9 mouse cellular contexts compared by ENCODE assay signal in the genomic region with DNA sequence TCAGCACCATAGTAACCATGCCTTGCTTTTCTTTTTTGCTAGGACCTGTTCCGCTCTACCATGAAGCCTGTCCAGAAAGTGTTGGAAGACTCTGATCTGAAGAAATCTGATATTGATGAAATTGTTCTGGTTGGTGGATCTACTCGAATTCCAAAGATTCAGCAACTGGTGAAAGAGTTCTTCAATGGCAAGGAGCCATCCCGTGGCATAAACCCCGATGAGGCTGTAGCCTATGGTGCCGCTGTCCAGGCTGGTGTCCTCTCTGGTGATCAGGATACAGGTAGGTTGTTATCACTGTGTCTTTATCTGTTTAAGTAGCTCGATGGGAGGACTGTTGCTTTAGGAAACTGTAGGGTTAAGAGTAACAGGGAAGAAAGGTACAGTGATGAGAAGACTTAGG. TPM values are rescaled to one million over a fixed set of nuclear protein-coding genes. Genes with fewer than 3 reads are reported as not detected.
A peak's percentile ranks its signal among the peaks of the same experiment; 100 is the strongest.
DNase-seq lines count a peak whose midpoint lies in the region; ATAC-seq and TF ChIP-seq lines count a peak whose summit lies in the region.
"Had no signal": no experiment of that assay in that cellular context is flagged by ENCODE, and none has a peak within 500 bp of the region (broad histone marks: within the 10 kb centered on the region; RNA-seq: fewer than 3 reads in every experiment).

No protein-coding gene starts in this region.

- H3K27ac ChIP-seq in heart, embryonic 10.5 days, result no peak overlapping the region
- H3K27ac ChIP-seq in MEL (ENCODE audit: control insufficient read depth, low read depth, low read length) (no peak overlapping the region), macrophage (no peak overlapping the region)
- no peak overlapping the region for H3K27ac ChIP-seq in hindbrain, embryonic 11.5 days (ENCODE audit: low read depth, low read length)

- no peak for ATAC-seq in hindbrain, embryonic 11.5 days (ENCODE audit: low FRiP score)

- H3K4me2 ChIP-seq in hindbrain, embryonic 11.5 days (replicated peaks; ENCODE audit: low read depth, low read length), result peak overlapping the region; percentile 67

- no peak for DNase-seq in heart, embryonic 10.5 days (ENCODE audit: low spot score)
- DNase-seq in heart, postnatal 36 days, result no peak
- peak; percentile 48 for DNase-seq in MEL (ENCODE audit: low read depth, low spot score)
- DNase-seq in hindbrain, embryonic 11.5 days (ENCODE audit: low spot score), result no peak
- no peak for DNase-seq in lung, adult 2 months
- no peak for DNase-seq in adrenal gland, adult 2 months
- no peak for DNase-seq in gastrocnemius, postnatal 36 days

- H3K9me3 ChIP-seq in heart, embryonic 10.5 days, result no peaks in the 10 kb centered on the region
- no peaks in the 10 kb centered on the region for H3K9me3 ChIP-seq in MEL (replicated peaks; ENCODE audit: insufficient read depth, low read length)
- no peaks in the 10 kb centered on the region for H3K9me3 ChIP-seq in hindbrain, embryonic 11.5 days (ENCODE audit: control insufficient read depth, low read length)

- H3K79me2 ChIP-seq in MEL (ENCODE audit: control insufficient read depth, insufficient read depth, low read length, poor library complexity) (peaks cover 63% of the 10 kb centered on the region), macrophage (ENCODE audit: inconsistent target) (peaks cover 88% of the 10 kb centered on the region)

- peak overlapping the region; percentile 80 for H3K9ac ChIP-seq in MEL (ENCODE audit: control insufficient read depth, low read depth, low read length, poor library complexity, severe bottlenecking)
- no peak overlapping the region for H3K9ac ChIP-seq in hindbrain, embryonic 11.5 days (ENCODE audit: low read depth, low read length)

- H3K36me3 ChIP-seq in heart, embryonic 10.5 days, result peaks cover 71% of the 10 kb centered on the region
- H3K36me3 ChIP-seq in MEL (ENCODE audit: control insufficient read depth in 1 of 2, insufficient read depth in 2 of 2, low read length in 2 of 2) (peaks cover 43 to 52% of the 10 kb centered on the region in 2 experiments), macrophage (ENCODE audit: inconsistent target) (peaks cover 42% of the 10 kb centered on the region)
- peaks cover 24% of the 10 kb centered on the region for H3K36me3 ChIP-seq in hindbrain, embryonic 11.5 days (ENCODE audit: control insufficient read depth, insufficient read depth, low read length)

- TF ChIP-seq RAD21 in MEL (IDR thresholded peaks at IDR 0.05; ENCODE audit: low read depth, low read length), result no peak

- intact Hi-C loops in heart, postnatal 36 days (cut with DNase I), result no loop called here
- intact Hi-C loops in gastrocnemius, postnatal 36 days (cut with DNase I), result no loop called here

- TF ChIP-seq POLR2A in MEL (IDR thresholded peaks at IDR 0.05; ENCODE audit: control insufficient read depth in 1 of 2, insufficient read depth in 1 of 2, low read depth in 1 of 2, low read length in 2 of 2, poor library complexity in 1 of 2), result no peak
- no peak for TF ChIP-seq POLR2A in lung, adult 2 months (IDR thresholded peaks at IDR 0.05; ENCODE audit: borderline replicate concordance, extremely low read depth, low read depth, low read length)

- peaks cover 32% of the 10 kb centered on the region for H3K4me1 ChIP-seq in heart, embryonic 10.5 days
- peaks cover 2 to 18% of the 10 kb centered on the region in 2 experiments for H3K4me1 ChIP-seq in MEL (ENCODE audit: control insufficient read depth in 1 of 2, insufficient read depth in 2 of 2, low read length in 2 of 2)
- H3K4me1 ChIP-seq in hindbrain, embryonic 11.5 days (replicated peaks; ENCODE audit: control insufficient read depth, insufficient read depth, low read length), result peaks cover 23% of the 10 kb centered on the region
- peaks cover 24% of the 10 kb centered on the region for H3K4me1 ChIP-seq in lung, adult 2 months (ENCODE audit: control insufficient read depth, insufficient read depth, low read length)

- H3K27me3 ChIP-seq in heart, embryonic 10.5 days (ENCODE audit: insufficient read depth, poor library complexity, severe bottlenecking), result no peaks in the 10 kb centered on the region
- no peaks in the 10 kb centered on the region for H3K27me3 ChIP-seq in MEL (ENCODE audit: control insufficient read depth in 1 of 2, insufficient read depth in 2 of 2, low read length in 2 of 2)
- H3K27me3 ChIP-seq in hindbrain, embryonic 11.5 days (ENCODE audit: control insufficient read depth, insufficient read depth, low read length), result no peaks in the 10 kb centered on the region

- WGBS in heart, embryonic 10.5 days, result 83% methylated on average over 6 of the region's 6 CpGs
- WGBS in hindbrain, embryonic 11.5 days, result 93% methylated on average over 6 of the region's 6 CpGs
- WGBS in macrophage (ENCODE audit: missing documents), result 90% methylated on average over 6 of the region's 6 CpGs
- 70% methylated on average over 6 of the region's 6 CpGs for WGBS in lung, adult 2 months

- TF ChIP-seq CTCF in MEL (IDR thresholded peaks at IDR 0.05 in 2 of 3, conservative IDR thresholded peaks at IDR 0.05 in 1 of 3; ENCODE audit: control insufficient read depth in 1 of 3, insufficient read depth in 1 of 3, low read depth in 2 of 3, low read length in 3 of 3, poor library complexity in 1 of 3, severe bottlenecking in 1 of 3), result no peak
- TF ChIP-seq CTCF in lung, adult 2 months (IDR thresholded peaks at IDR 0.05; ENCODE audit: insufficient read depth, low read length), result no peak

- no peak for TF ChIP-seq EP300 in MEL (IDR thresholded peaks at IDR 0.05; ENCODE audit: low read depth in 1 of 2, low read length in 2 of 2)

- peak overlapping the region; percentile 100 for H3K4me3 ChIP-seq in heart, embryonic 10.5 days
- peak overlapping the region; percentile 68 to 92 for H3K4me3 ChIP-seq in MEL (ENCODE audit: control insufficient read depth in 1 of 2, insufficient read depth in 1 of 2, low read depth in 2 of 2, low read length in 2 of 2)
- peak overlapping the region; percentile 95 for H3K4me3 ChIP-seq in hindbrain, embryonic 11.5 days (ENCODE audit: low read depth, low read length)
- H3K4me3 ChIP-seq in macrophage (ENCODE audit: inconsistent target), result peak overlapping the region; percentile 81
- H3K4me3 ChIP-seq in lung, adult 2 months (replicated peaks; ENCODE audit: extremely low read depth, low read depth, low read length), result no peak overlapping the region

RNA-seq across cellular contexts. Expression of gene Hspa5, which starts 2.7 kb away (rescaled TPM):
- polyA plus RNA-seq in heart, embryonic 10.5 days (2016; fragmentation: Nextera tagmentation; extraction: Ambion mirVana), result 1,119 and 1,337 TPM in 2 replicates
- 100 to 1,000 TPM; 565 to 705 TPM for total RNA-seq in heart, postnatal 36 days (2021)
- total RNA-seq in MEL (2012; rRNA removed), result 914 and 1,250 TPM in 2 replicates
- polyA plus RNA-seq in MEL (2012; ENCODE audit: insufficient read depth in 1 of 2, insufficient read length in 2 of 2, low read depth in 1 of 2, low replicate concordance in 2 of 2, missing spikeins in 1 of 2), result 100 to 1,000 TPM; 147 to 649 TPM
- polyA plus RNA-seq in hindbrain, embryonic 11.5 days (2014; fragmentation: Nextera tagmentation; extraction: Ambion mirVana), result 838 and 881 TPM in 2 replicates
- 100 to 1,000 TPM; 145 to 507 (median 206) TPM for total RNA-seq in macrophage (2018; cell fraction: chromatin; rRNA removed)
- 1,000 to 10,000 TPM in 1 of 26 experiments, 100 to 1,000 TPM in 25; 539 to 1,020 (median 712) TPM for total RNA-seq in macrophage (2018; cell fraction: cytosol; rRNA removed)
- 1,000 to 10,000 TPM in 11 of 26 experiments, 100 to 1,000 TPM in 15; 336 to 1,447 (median 962) TPM for total RNA-seq in macrophage (2018; cell fraction: nucleus; rRNA removed)
- polyA plus RNA-seq in macrophage (2018), result 730 to 822 TPM (median 759 TPM) in 3 replicates
- polyA plus RNA-seq in lung, adult 2 months (2012; rRNA removed), result 463 and 672 TPM in 2 replicates
- total RNA-seq in adrenal gland, adult 2 months (2021), result 100 to 1,000 TPM; 501 to 605 TPM
- polyA plus RNA-seq in adrenal gland, adult 2 months (2012; rRNA removed), result 869 and 995 TPM in 2 replicates
- 100 to 1,000 TPM; 168 to 180 TPM for total RNA-seq in gastrocnemius, postnatal 36 days (2021)

RNA-seq across cellular contexts. Expression of gene Gapvd1, which starts 19.5 kb away (rescaled TPM):
- polyA plus RNA-seq in heart, embryonic 10.5 days (2016; fragmentation: Nextera tagmentation; extraction: Ambion mirVana), result 63.7 and 80.0 TPM in 2 replicates
- 10 to 100 TPM; 37.5 to 41.5 TPM for total RNA-seq in heart, postnatal 36 days (2021)
- 62.4 and 65.0 TPM in 2 replicates for total RNA-seq in MEL (2012; rRNA removed)
- 100 to 1,000 TPM in 1 of 2 experiments, 10 to 100 TPM in 1; 96.7 to 174 TPM for polyA plus RNA-seq in MEL (2012; ENCODE audit: insufficient read depth in 1 of 2, insufficient read length in 2 of 2, low read depth in 1 of 2, low replicate concordance in 2 of 2, missing spikeins in 1 of 2)
- polyA plus RNA-seq in hindbrain, embryonic 11.5 days (2014; fragmentation: Nextera tagmentation; extraction: Ambion mirVana), result 94.0 and 108 TPM in 2 replicates
- total RNA-seq in macrophage (2018; cell fraction: chromatin; rRNA removed), result 100 to 1,000 TPM; 348 to 736 (median 497) TPM
- total RNA-seq in macrophage (2018; cell fraction: cytosol; rRNA removed), result 100 to 1,000 TPM in 7 of 26 experiments, 10 to 100 TPM in 19; 48.5 to 127 (median 83.7) TPM
- total RNA-seq in macrophage (2018; cell fraction: nucleus; rRNA removed), result 100 to 1,000 TPM; 177 to 358 (median 238) TPM
- 64.6 to 87.4 TPM (median 66.7 TPM) in 3 replicates for polyA plus RNA-seq in macrophage (2018)
- polyA plus RNA-seq in lung, adult 2 months (2012; rRNA removed), result 16.7 and 20.3 TPM in 2 replicates
- total RNA-seq in adrenal gland, adult 2 months (2021), result 10 to 100 TPM; 47.7 to 64.7 TPM
- polyA plus RNA-seq in adrenal gland, adult 2 months (2012; rRNA removed), result 7.6 and 9.1 TPM in 2 replicates
- total RNA-seq in gastrocnemius, postnatal 36 days (2021), result 10 to 100 TPM; 28.7 to 34.7 TPM

RNA-seq across cellular contexts. Expression of gene Rabepk, which starts 25.2 kb away (rescaled TPM):
- polyA plus RNA-seq in heart, embryonic 10.5 days (2016; fragmentation: Nextera tagmentation; extraction: Ambion mirVana), result 39.3 and 40.2 TPM in 2 replicates
- 10 to 100 TPM; 12.2 to 14.2 TPM for total RNA-seq in heart, postnatal 36 days (2021)
- 47.1 and 51.2 TPM in 2 replicates for total RNA-seq in MEL (2012; rRNA removed)
- polyA plus RNA-seq in MEL (2012; ENCODE audit: insufficient read depth in 1 of 2, insufficient read length in 2 of 2, low read depth in 1 of 2, low replicate concordance in 2 of 2, missing spikeins in 1 of 2) (10 to 100 TPM in 1 of 2 experiments, not detected in 1; 85.3 TPM), macrophage (2018) (8.1 to 15.9 TPM (median 9.0 TPM) in 3 replicates)
- polyA plus RNA-seq in hindbrain, embryonic 11.5 days (2014; fragmentation: Nextera tagmentation; extraction: Ambion mirVana), result 33.2 and 36.0 TPM in 2 replicates
- 10 to 100 TPM in 10 of 26 experiments, 1 to 10 TPM in 15, under 1 TPM in 1; 0.86 to 15.8 (median 8.1) TPM for total RNA-seq in macrophage (2018; cell fraction: chromatin; rRNA removed)
- total RNA-seq in macrophage (2018; cell fraction: cytosol; rRNA removed), result 10 to 100 TPM in 14 of 26 experiments, 1 to 10 TPM in 12; 4.8 to 15.9 (median 10.4) TPM
- 10 to 100 TPM in 3 of 26 experiments, 1 to 10 TPM in 23; 1.2 to 13.3 (median 5.7) TPM for total RNA-seq in macrophage (2018; cell fraction: nucleus; rRNA removed)
- 18.8 and 24.4 TPM in 2 replicates for polyA plus RNA-seq in lung, adult 2 months (2012; rRNA removed)
- total RNA-seq in adrenal gland, adult 2 months (2021), result 10 to 100 TPM; 25.0 to 28.3 TPM
- 27.1 and 32.6 TPM in 2 replicates for polyA plus RNA-seq in adrenal gland, adult 2 months (2012; rRNA removed)
- total RNA-seq in gastrocnemius, postnatal 36 days (2021), result 1 to 10 TPM; 7.5 to 8.6 TPM

RNA-seq across cellular contexts. Expression of gene Fbxw2, which starts 51.6 kb away (rescaled TPM):
- 60.1 and 74.5 TPM in 2 replicates for polyA plus RNA-seq in heart, embryonic 10.5 days (2016; fragmentation: Nextera tagmentation; extraction: Ambion mirVana)
- 10 to 100 TPM; 50.4 to 55.3 TPM for total RNA-seq in heart, postnatal 36 days (2021)
- 40.2 and 43.7 TPM in 2 replicates for total RNA-seq in MEL (2012; rRNA removed)
- polyA plus RNA-seq in MEL (2012; ENCODE audit: insufficient read depth in 1 of 2, insufficient read length in 2 of 2, low read depth in 1 of 2, low replicate concordance in 2 of 2, missing spikeins in 1 of 2) (100 to 1,000 TPM in 1 of 2 experiments, 10 to 100 TPM in 1; 49.7 to 101 TPM), macrophage (2018) (50.4 to 70.6 TPM (median 53.7 TPM) in 3 replicates)
- 63.5 and 65.6 TPM in 2 replicates for polyA plus RNA-seq in hindbrain, embryonic 11.5 days (2014; fragmentation: Nextera tagmentation; extraction: Ambion mirVana)
- 100 to 1,000 TPM in 18 of 26 experiments, 10 to 100 TPM in 8; 69.7 to 144 (median 110) TPM for total RNA-seq in macrophage (2018; cell fraction: chromatin; rRNA removed)
- total RNA-seq in macrophage (2018; cell fraction: cytosol; rRNA removed), result 10 to 100 TPM; 42.0 to 57.8 (median 49.1) TPM
- 100 to 1,000 TPM in 5 of 26 experiments, 10 to 100 TPM in 21; 51.5 to 121 (median 74.2) TPM for total RNA-seq in macrophage (2018; cell fraction: nucleus; rRNA removed)
- polyA plus RNA-seq in lung, adult 2 months (2012; rRNA removed), result 46.0 and 59.3 TPM in 2 replicates
- 10 to 100 TPM; 58.1 to 70.1 TPM for total RNA-seq in adrenal gland, adult 2 months (2021)
- polyA plus RNA-seq in adrenal gland, adult 2 months (2012; rRNA removed), result 29.3 and 30.9 TPM in 2 replicates
- total RNA-seq in gastrocnemius, postnatal 36 days (2021), result 10 to 100 TPM; 43.9 to 46.6 TPM

RNA-seq across cellular contexts. Expression of gene Gm34653, which starts 58.3 kb away (rescaled TPM):
- polyA plus RNA-seq in heart, embryonic 10.5 days (2016; fragmentation: Nextera tagmentation; extraction: Ambion mirVana), result not detected in 2 replicates
- not detected for total RNA-seq in heart, postnatal 36 days (2021)
- total RNA-seq in MEL (2012; rRNA removed), result 0.08 TPM in 1 of 2 replicates, not detected in the other
- polyA plus RNA-seq in MEL (2012; ENCODE audit: insufficient read depth in 1 of 2, insufficient read length in 2 of 2, low read depth in 1 of 2, low replicate concordance in 2 of 2, missing spikeins in 1 of 2) (under 1 TPM in 1 of 2 experiments, not detected in 1; 0.10 TPM), macrophage (2018) (not detected in 3 replicates)
- polyA plus RNA-seq in hindbrain, embryonic 11.5 days (2014; fragmentation: Nextera tagmentation; extraction: Ambion mirVana), result 0.11 TPM in 1 of 2 replicates, not detected in the other
- not detected for total RNA-seq in macrophage (2018; cell fraction: chromatin; rRNA removed)
- total RNA-seq in macrophage (2018; cell fraction: cytosol; rRNA removed), result not detected
- not detected for total RNA-seq in macrophage (2018; cell fraction: nucleus; rRNA removed)
- polyA plus RNA-seq in lung, adult 2 months (2012; rRNA removed), result not detected in 2 replicates
- total RNA-seq in adrenal gland, adult 2 months (2021), result not detected
- polyA plus RNA-seq in adrenal gland, adult 2 months (2012; rRNA removed), result not detected in 2 replicates
- total RNA-seq in gastrocnemius, postnatal 36 days (2021), result not detected
- total RNA-seq: hematopoietic stem cell, adult 5-6 weeks had no signal
